Mouse (Mus musculus): ENCODE results near the gene Adam11.

Adam11 gene

GRCm38 (mm10) chr11:102819783-102820385 is 58.6 kb downstream of the Adam11 start:
- in situ Hi-C loops (cut with MboI; ENCODE audit: unreplicated experiment in 2 of 2): no loop called here

GRCm38 (mm10) chr11:102820432-102820831 is 59.2 kb downstream of the Adam11 start:
- in situ Hi-C loops (cut with MboI; ENCODE audit: unreplicated experiment in 2 of 2): no loop called here

- in situ Hi-C loops (cut with MboI; ENCODE audit: unreplicated experiment in 2 of 2): no loop called here
Observed at GRCm38 (mm10) chr11:102821231-102821630, 60.0 kb downstream of the Adam11 start.

DNA sequence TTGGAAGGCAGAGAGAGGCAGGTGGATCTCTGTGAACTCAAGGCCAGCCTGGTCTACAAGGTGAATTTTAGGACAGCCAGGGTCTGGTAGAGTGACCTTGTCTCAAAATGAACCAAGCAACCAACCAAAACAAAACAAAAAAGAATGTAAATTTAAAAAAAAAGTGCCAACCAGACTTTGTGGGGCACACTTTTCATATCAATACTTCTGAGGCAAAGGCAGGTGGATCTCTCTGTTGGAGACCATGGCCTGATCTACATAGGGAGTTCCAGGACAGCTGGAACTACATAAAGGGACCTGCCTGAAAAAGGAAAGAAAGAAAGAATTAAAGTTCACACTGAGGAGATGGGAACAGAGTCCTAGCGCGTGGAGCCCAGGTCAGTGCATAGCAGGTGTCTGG is 65.2 kb downstream of the Adam11 start:
- in situ Hi-C loops (cut with MboI; ENCODE audit: unreplicated experiment in 2 of 2): no loop called here

DNA sequence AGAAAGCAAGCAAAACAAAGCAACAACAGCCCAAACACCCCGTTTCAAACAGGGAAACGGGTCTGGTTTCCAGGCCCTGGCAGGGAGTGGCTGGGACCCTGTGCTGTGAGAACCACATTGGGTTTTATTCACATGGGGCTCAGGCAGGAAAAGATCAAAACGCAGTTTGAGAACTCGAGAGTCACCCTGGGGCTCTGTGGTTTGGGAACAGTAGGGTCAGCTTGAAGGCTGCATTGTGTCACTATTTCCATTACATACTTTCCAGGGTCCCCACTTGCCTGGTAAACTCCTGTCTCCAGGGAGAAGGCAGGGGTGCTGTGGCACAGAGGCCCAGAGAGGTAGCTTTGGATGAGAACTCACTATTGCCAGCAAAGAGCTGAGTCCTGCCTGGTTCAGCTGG is 65.9 kb downstream of the Adam11 start:
- in situ Hi-C loops (cut with MboI; ENCODE audit: unreplicated experiment in 2 of 2): no loop called here
